Mouse (Mus musculus) gastrocnemius, postnatal 10 days (tissue): Measurements from ENCODE around the gene Agtrap. TPM values are rescaled to one million over a fixed set of nuclear protein-coding genes. Genes with fewer than 3 reads are reported as not detected.
A peak's percentile ranks its signal among the peaks of the same experiment; 100 is the strongest.
"Not testable (repeated sequence)": the region's sequence is repeated elsewhere in the genome, so short reads cannot be mapped to it uniquely, and the experiment has no call there.

Experiments
- DNase-seq: peaks from one replicate; pipeline ENCODE4 v3.0.0; 2021; ENCODE audit warnings: mixed read lengths
- total RNA-seq, 2 experiments: library from RNA; stranded (reverse); gene quantifications; 2 replicates each; pipeline ENCODE4 v1.2.3; 2021

Gene Agtrap
- total RNA-seq, 2 experiments from 2014 or later: 14.9 to 15.5 TPM

DNA sequence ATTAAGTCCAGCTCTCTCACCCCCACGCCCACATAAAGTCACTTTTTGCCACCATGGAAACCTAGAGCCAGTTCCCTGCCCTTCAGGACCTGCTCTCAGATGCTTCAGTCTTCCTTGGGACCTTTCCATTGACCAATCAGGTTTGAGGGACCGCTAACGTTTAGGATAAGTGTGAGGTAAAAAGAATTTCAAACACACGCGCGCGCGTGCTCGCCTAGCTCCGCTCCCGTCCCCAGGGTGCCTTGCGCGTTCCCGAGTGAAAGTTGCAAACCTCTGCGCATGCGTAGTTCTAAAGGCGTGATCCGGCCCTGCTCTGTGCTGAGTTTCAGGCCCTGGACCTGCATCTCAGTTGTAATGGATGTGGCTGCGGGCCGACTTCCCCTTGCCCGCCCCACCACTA lies 12.6 kb downstream of the Agtrap start:
- DNase-seq: peak; percentile 65

DNA sequence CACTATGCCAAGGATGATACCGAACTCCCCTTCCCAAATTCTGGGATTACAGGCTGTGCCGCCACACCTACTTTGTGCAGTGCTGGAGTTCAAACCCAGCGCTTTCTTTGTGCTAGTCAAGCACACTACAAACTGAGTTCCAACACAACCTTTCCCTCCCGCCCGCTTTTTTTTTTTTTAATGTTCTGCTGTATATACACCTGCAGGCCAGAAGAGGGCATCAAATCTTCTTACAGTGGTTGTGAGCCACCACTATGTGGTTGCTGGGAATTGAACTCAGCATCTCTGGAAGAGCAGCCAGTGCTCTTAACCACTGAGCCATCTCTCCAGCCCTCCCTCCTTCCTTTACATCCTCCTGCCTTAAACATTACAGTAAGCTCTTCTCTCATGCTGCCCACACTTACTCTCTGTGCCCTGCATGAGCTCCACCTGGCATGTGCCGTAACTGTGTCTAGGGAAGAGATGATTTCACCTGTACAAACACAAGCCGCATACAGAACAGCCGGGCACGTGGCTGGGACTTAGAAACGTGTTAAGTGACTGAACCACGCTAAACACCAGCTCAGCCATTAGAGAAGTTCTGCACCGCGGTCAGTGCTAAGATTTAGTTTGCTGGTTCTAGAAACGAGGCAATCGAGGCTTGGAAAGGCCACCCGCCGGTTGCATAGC lies 13.2 kb downstream of the Agtrap start:
- DNase-seq: no peak

DNA sequence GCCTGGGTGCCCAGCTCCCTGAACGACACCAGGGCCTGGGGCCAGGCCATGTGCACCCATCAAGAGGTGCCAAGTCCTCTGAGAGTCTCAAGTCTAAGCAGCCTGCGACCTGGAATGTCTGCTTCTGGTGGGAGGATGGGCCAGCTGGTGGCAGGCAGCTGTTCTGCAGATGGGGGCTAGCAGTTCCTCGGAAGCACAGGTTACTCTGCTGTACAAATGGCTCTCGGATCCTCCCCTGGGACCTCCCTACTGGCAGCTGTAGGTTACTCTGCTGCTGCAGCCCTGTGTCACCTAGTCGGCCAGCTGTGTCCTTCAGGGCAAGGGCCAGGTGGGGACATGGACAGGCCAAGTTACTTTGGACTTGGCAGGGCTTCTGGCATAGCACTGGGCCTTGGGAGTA lies 16.3 kb downstream of the Agtrap start:
- no peak for DNase-seq

DNA sequence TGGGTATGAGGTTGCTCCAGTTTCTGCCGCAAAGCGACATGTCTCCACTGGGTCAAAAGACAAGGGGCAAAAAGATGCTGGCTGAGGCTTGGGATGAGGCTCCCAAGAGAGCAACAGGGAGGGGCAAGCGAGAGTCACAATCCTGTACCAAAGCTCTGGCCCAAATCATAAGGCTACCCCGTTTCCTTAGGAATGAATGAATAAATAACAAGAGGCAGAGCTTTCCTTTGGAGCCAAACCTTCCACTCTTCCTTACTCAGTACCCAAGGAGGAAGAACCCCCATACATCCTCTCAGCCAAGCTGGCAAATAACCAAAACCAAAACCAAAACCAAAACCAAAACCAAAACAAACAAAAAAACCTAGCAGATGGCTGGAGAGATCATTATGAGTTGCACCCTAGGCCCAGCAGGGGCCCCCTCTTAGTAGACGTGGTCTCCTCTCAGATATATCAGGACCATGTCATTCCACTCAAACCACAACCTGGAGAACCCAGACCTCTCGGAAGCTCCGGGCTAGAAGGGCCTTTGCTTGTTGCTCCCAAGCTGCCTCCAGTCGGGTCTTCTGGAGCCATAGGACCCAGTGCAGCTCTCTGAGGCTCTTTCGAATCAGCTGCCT lies 18.1 kb downstream of the Agtrap start:
- DNase-seq: peak; percentile 4

DNA sequence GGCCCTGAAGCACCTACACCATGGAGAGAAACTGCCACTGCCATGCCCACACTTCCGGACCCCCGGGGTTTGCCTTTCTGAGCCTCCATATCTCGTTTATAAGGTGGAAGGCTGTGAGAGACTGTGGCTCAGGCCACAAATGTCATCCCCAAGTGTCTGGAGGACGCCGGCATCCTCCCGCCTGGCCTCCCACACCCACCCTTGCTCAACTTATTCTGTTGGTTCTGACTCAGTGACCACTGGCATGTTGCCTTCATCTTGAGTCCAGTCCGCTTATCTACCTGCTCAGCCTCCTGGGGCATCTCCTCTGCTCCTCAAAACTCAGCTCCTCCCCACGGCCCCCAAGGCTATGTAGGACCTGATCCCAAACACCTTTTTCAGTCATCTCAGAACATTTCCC lies 20.5 kb downstream of the Agtrap start:
- no peak for DNase-seq

DNA sequence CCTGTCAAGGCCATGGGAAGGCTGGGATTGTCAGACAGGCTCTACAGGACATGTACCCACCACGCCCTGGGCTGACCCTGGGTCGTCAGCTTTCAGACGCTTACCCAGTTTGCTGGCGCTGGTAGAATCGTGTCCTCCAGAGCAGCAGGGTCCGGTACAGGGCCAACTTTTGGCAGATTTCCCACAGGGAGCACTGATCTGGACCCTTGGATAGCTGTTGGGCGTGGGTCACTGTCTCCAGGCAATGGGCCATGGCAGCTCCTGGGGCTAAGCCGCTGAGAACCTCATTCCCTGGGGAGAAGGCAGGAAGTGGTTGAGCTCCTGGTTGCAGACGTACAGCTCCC lies 21.5 kb downstream of the Agtrap start:
- no peak for DNase-seq

DNA sequence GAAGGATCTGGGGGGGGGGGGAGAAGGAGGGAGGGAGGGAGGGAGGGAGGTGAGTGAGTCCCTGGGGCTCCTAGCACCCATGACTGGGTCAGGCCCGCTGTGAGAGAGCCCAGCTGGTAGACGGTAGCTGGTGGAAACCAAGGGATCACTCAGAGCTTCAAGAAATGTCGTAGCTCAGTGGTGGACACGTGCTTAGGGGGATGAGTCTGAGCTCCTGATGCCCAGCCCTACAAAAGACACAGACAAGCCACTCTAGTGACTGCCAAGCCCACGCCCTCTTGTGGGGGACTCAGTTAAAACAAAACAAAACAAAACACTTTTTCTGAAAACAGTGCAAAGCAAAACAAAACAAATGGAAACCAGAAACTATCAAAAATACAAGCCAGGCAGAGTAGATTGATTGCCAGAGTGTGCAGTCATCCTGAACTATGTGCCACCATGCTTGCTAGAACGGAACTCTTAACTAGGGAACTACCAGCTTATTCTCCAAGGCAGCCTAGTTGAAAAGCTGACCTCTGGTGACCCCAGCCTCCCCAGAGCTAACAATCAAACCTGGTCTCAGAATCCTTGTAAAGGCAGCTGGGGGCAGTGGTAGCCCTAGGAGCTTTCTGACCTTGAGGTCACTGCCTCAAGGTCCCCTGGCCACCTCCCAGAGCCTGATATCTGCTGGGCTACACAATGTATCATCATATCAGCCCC lies 22.0 kb downstream of the Agtrap start:
- DNase-seq: no peak

DNA sequence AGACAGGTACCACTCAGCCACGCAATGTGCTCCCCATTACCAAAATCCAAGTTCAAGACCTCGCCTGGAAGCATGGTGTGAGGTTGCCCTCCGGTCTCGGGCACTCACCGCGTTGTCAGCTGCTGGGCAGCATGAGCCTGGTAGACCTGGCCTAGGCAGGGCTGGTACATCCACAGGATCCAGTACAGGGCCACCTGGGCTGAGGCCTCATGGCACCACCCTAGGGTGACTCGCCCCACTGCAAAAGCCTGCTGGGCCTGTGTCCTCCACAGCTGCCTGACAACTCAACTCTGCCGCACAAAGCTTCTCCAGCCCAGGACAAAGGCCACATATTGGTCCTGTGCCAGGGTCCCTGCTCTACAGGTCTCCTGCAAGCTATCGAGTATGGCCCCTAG lies 26.7 kb downstream of the Agtrap start:
- no peak for DNase-seq

DNA sequence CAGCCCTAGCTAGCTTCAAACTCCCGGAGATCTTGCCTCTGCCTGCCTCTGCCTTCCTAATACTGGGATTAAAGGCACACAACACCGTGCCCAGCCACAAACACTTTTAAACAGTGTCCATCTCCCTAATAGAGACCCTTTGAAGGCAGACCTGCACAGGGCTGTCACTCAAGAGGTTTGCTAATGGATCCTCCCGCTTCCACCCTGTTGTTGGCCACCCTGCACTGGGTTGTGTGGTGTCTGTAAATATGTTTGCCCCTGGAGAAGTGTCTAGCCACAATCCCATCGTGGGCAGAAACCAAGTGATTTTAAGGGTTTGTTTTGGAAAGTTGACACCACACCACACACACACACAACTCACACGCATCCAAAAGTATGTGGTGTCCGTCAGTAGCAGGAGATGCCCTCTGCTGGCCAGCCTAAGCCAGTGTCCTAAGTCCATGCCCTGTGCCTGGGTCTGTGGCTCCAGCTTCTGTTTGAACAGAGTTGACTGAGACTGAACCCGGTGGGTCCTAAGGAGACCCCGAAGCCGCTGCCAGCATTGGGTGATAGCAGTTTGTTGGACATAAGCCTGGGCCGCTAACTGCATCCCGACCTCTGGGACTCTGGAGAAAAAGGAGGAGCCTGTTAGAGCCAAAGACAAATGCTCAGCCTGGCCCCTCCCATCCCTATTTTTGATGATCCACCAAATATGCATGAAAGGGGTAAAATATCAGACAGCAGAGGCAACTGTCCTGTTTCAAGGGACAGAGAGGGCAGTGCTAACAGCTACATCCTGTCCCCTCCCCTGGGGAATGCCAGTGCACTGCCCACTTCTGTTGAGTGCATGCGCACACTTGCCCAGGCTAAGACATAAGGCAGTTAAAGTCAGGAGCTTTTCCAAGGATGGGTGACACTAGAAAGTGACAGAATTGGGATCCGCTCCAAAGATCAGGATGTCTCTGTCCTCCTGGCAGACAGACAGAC lies 27.4 kb downstream of the Agtrap start:
- DNase-seq: peak; percentile 57

DNA sequence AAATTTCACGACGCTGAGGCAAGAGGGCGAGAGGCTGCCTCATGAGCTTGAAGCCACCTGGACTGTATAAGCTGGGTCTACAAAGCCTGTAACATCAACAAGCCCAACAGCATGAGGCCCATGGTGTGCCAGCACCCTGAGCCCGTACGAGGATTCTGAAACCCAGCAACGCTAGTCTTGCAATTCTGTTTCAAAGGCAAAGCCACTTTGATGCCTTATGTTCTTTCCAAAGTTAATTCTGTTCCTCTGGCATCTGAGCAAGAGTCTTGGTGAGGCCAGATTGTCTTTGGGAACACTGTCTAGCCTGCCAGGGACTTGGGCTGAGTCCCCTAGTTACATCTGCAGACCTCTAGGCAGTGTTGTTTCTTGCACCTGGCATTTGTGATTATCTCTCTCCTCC lies 28.8 kb downstream of the Agtrap start:
- peak; percentile 5 for DNase-seq

DNA sequence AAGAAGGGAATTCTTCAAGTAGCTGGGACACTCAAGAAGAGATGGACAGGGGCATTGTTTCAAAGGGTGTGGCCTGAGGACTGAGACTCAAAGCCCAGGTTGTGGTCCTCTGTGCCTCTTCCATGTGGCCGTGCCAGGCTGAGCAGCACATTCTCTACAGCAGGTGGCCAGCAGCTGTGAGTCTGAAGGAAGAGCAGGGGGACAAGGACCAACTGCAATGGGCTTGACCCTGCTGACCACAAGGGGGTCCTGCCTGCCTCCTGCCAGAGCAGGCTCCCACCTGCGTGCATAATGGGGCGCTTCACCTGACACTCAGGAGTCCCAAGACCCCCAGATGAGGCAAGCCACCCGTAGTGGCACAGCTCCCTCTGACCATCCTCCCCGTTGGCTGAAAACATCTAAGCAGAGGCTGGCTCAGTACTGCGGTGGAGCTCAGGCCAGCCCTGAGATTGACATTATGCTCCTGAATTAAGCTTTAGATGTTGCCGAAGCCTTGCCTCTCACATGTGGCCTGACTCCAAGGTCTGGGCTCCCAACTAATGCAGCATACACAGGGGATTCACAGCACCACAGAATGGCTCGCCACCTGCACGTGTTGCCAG lies 29.5 kb downstream of the Agtrap start:
- peak; percentile 3 for DNase-seq

DNA sequence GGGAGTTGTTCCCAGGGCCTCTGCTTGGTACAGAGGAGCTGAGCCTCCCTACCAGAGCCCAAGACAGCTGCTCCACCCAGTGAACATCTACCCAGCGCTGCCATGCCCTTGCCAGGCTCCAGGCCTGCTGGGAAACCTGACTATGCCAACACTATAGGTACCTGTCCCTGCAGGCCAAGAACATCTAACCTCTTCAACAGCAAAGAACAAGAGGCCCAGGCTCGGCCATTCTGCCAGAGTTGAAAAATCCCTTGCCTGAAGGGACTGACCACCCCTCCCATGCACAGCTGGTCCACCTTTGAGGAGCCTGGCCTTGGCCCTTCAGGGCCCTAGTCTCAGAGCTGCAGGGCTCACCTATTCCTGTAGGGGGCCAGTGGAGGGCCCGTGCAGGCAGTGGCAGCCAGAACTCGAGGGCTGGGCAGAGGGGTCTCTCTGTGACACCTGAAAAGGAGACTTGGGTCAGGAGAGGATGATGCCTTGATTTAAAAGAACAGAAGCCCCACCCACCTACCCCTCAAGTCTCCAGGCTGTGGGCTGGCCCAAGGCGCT lies 30.1 kb downstream of the Agtrap start:
- peak; percentile 13 for DNase-seq

DNA sequence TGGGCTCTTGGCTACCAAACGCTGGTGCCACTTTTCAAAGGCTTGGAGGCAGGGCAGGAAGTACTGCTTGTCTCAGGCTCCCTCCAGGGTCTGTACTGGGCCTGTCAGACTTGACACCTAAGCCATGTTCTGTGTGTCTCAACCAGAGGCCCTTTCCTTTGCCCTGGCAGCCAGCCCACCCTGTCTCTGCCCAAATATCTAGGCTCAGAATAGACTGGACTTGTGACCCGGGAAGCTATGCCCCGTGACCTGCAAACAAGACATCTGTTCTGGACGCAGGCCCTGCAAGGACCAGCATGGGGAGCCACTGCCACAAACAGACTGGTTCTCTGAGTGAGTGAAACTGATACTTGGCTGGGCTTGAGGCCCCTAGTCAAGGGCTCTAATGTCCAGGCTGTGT lies 31.0 kb downstream of the Agtrap start:
- DNase-seq: peak; percentile 86

DNA sequence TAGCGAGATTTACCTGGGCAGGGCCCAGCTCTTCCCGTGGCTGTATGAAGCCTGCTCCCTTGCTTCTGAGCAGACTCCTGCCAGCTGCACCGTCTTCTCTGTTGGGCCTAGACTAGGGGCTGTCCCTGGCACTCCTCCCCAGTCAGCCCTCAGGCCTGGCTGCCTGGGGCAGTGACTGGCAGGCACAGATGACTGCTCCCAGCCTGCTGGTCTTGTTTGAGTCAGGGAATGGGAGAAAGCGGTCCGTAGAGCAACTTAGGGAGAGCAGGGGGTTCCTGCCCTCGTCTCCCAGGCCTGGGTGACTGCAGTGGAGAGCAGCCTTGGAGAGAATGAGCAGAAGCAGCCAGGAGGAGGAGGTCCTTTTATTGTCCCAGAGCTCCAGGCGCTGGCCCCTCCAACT lies 31.6 kb downstream of the Agtrap start:
- DNase-seq: peak; percentile 52

DNA sequence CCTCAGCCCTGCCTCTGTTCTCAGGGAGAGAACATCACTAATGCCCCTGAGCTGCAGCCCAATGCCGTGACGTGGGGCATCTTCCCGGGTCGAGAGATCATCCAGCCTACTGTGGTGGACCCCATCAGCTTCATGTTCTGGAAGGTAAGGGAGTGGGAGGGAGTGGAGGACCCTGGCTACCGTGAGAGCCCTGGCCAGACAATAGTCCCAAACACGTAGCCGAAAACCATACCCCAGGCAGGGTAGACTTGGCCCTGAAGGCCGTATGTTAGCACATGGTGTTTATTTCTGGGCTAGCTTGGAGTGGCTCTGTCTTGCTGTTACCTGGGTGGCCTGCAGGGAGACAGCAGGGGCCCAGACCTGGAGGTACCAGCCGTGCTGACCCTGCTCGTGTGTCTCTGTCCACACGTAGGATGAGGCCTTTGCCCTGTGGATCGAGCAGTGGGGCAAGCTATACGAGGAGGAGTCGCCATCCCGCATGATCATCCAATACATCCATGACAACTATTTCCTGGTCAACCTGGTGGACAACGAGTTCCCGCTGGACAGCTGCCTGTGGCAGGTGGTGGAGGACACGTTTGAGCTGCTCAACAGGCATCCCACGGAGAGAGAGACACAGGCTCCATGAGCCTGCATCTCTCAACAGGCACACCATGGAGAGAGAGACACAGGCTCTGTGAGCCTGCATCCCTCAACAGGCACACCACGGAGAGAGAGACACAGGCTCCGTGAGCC lies 32.7 kb downstream of the Agtrap start:
- DNase-seq: no peak

DNA sequence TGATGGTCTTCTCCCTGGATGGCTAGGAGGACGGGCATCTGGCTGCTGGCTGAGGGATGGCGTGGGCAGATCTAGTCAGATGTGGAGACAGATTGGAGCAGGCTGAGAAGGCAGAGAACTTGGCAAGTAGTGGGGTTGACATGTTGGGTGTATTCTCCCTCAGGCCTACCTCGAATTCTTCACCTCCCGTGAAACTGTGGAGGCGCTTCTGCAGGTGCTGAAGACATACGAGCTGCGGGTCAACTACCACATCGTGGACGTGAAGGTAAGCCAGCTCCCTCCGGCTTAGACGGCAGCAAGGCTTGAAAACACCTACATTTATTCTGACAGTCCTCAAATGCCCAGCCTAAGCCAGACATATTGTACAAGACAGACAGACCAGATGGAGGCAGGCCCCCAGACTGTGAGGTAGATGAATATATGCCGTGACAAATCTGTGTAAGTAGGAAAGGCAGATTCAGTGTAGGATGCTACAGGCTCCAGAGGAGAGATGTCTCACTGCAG lies 34.4 kb downstream of the Agtrap start:
- no peak for DNase-seq

DNA sequence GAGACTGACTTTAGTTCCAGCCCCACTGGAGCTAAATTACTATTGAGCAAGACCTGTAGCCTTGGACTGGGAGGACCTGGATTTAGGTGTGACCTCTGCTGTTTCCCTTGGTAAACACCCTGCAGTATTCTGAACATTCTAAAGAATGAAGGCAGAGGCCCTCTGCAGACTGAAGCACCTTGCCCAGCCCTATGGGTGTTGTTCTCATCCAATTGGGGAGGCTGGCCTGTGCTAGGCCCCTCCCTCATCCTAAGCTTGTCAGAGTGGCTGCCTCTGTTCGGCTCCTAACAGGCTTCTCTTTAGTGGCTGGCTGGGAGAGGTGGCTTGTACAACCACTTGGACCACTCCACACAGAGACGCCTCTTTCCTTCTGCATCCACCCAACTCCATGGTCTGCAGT lies 34.9 kb downstream of the Agtrap start:
- no peak for DNase-seq

DNA sequence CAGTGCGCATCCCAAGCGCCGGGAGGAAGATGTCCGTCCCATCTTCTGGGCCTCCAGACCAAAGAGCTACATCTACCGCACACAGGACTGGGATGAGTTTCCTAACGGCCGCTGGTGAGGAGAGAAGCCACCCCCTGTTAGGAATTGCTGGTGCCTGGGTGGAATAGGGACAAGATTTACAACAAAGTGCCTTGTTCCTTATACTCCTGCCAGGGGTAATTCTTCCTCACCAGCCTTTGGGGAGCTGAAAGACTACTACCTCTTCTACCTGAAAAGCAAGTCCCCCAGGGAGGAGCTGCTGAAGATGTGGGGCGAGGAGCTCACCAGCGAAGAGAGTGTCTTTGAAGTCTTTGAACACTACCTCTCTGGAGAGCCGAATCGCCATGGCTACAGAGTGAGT lies 35.9 kb downstream of the Agtrap start:
- no peak for DNase-seq

DNA sequence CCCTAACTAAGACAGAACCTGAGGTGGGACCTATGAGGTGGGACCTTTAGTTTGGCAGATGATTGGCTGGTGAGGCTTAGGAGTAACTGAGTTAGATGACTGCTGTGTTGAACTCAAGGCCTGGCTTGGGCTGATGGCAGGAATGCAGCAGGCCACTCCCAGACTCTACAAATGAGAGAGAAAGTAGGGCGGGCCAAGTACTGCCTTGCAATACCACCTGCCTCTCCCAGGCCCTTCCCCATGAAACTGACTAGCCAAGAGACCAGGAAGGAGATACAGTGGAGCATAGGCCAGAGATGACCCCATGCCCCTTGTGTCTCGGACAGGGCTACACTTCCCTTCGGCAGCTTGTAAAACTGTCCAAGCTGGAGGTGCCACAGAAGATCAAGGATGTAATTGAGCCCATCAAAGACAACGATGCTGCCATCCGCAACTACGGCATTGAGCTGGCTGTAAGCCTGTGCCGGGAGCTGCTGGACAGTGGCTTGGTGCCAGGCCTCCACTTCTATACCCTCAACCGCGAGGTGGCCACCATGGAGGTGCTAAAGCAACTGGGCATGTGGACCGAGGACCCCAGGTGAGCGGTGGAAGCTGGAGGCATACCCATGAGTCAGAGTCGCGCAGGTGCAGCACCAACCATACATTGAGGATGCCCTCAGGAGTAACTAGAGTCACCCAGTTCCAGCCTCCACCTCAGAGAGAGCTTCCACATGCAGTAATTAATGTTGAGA lies 36.6 kb downstream of the Agtrap start:
- DNase-seq: no peak

DNA sequence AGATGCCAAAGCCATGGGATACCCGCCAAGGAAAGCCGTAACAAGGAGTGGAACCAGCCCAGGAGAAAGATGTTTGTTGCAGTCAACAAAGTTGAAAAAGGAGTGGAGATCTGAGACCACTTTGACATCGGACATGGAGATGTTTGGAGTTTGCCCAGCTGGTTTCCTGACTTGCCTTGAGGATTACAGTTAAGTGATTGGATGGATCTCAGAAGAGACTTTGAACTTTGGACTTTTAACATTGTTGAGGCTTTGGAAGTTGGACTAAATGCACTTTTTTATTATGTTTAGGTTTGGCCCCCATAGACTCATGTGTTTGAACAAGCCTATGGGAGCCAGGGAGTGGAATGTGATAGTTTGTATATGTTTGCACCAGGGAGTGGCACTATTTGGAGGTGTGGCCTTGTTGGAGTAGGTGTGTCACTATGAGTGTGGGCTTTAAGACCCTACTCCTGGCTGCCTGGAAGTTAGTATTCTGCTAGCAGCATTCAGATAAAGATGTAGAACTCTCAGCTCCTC lies 37.4 kb downstream of the Agtrap start:
- DNase-seq: not testable (repeated sequence)
